Mouse (Mus musculus) liver, postnatal 0 days (tissue): ENCODE measurements around the gene Pigv.

Source experiments
- CTCF ChIP-seq: sonication (generic); IDR thresholded peaks from 2 replicates; pipeline ENCODE4 v1.5.1; 2016; ENCODE audit warnings: antibody characterized with exemption, low read depth
- EP300 ChIP-seq: IDR thresholded peaks from 2 replicates; pipeline ENCODE4 v1.6.1; 2016; ENCODE audit warnings: antibody characterized with exemption, low read depth, mild to moderate bottlenecking

GRCm38 (mm10) chr4:133656294-133656693, 16.2 kb downstream of the Pigv start:
- no peak for TF ChIP-seq CTCF
- no peak for TF ChIP-seq EP300
